Mouse (Mus musculus) stomach, embryonic 15.5 days (tissue): ENCODE measurements at regions not wholly inside any gene's neighbourhood (a gene's known extent, or its start where the extent isn't known, plus 50 kb on each side); places are given as distances from the start of the nearest gene placed in this dataset.
"Not testable (repeated sequence)": the region's sequence is repeated elsewhere in the genome, so short reads cannot be mapped to it uniquely, and the experiment has no call there.

Experiments used
- ATAC-seq: fragments of 200-750 bp; cut with Nextera tagmentation; 2 replicates; pipeline ENCODE4 v1.8.0; 2017; ENCODE audit warnings: low read depth, moderate number of reproducible peaks, moderate TSS enrichment; ENCODE audit not compliant: insufficient read depth, low FRiP score
- H3K27ac ChIP-seq: fragments of 300-500 bp; sonication (generic); 2 replicates; pipeline ENCODE4 v1.5.1; 2015; ENCODE audit warnings: mild to moderate bottlenecking, inconsistent platforms
- H3K27me3 ChIP-seq: fragments of 300-500 bp; sonication (generic); replicated peaks from 2 replicates; pipeline ENCODE4 v1.6.1; 2015; ENCODE audit warnings: inconsistent platforms
- H3K36me3 ChIP-seq: fragments of 300-500 bp; sonication (generic); 2 replicates; pipeline ENCODE4 v1.6.1; 2015; ENCODE audit warnings: inconsistent platforms
- H3K4me1 ChIP-seq: fragments of 300-500 bp; sonication (generic); 2 replicates; pipeline ENCODE4 v1.6.1; 2015; ENCODE audit warnings: inconsistent platforms
- H3K4me2 ChIP-seq: fragments of 300-500 bp; sonication (generic); 2 replicates; pipeline ENCODE4 v1.6.1; 2015; ENCODE audit warnings: mild to moderate bottlenecking, inconsistent platforms
- H3K4me3 ChIP-seq: fragments of 300-500 bp; sonication (generic); replicated peaks from 2 replicates; pipeline ENCODE4 v1.5.1; 2015; ENCODE audit warnings: inconsistent platforms
- H3K9ac ChIP-seq: fragments of 300-500 bp; sonication (generic); 2 replicates; pipeline ENCODE4 v1.6.1; 2015; ENCODE audit warnings: inconsistent platforms
- H3K9me3 ChIP-seq: fragments of 300-500 bp; sonication (generic); 2 replicates; pipeline ENCODE4 v1.6.1; 2016; ENCODE audit warnings: inconsistent platforms
- WGBS: fragments of 180-500 bp; shearing (Covaris S2); methylation state at CpG from one replicate; pipeline ENCODE4 v1.1.7; 2015; 5-methylcytosine and 5-hydroxymethylcytosine counted together

GRCm38 (mm10) chr14:53961426-53961825 is 292.5 kb downstream of the Dad1 start:
- ATAC-seq, H3K27me3 ChIP-seq, H3K4me2 ChIP-seq, H3K4me3 ChIP-seq, H3K4me1 ChIP-seq, H3K9ac ChIP-seq, H3K36me3 ChIP-seq, H3K27ac ChIP-seq, H3K9me3 ChIP-seq: not testable (repeated sequence)
- WGBS = 60% methylated on average over 10 of the region's 11 CpGs

GRCm38 (mm10) chr14:53960779-53961178 is 293.1 kb downstream of the Dad1 start:
- no peak for ATAC-seq
- Histone ChIP-seq H3K27me3 (no peaks in the 10 kb centered on the region), H3K9ac (no peak overlapping the region), H3K4me1 (no peaks in the 10 kb centered on the region), H3K4me3 (no peak overlapping the region), H3K4me2 (no peak overlapping the region), H3K27ac (no peak overlapping the region), H3K36me3 (no peaks in the 10 kb centered on the region), H3K9me3 (no peaks in the 10 kb centered on the region)
- 36% methylated on average over 7 of the region's 7 CpGs for WGBS

GRCm38 (mm10) chr14:53935791-53936231 is 318.1 kb downstream of the Dad1 start:
- H3K4me2 ChIP-seq, ATAC-seq, H3K9ac ChIP-seq, H3K9me3 ChIP-seq, H3K27me3 ChIP-seq, H3K36me3 ChIP-seq, H3K27ac ChIP-seq, H3K4me3 ChIP-seq, H3K4me1 ChIP-seq: not testable (repeated sequence)
- WGBS = 94% methylated on average over 29 of the region's 29 CpGs

GRCm38 (mm10) chr14:53935336-53935735 is 318.6 kb downstream of the Dad1 start:
- H3K4me1 ChIP-seq, H3K4me2 ChIP-seq, H3K9me3 ChIP-seq, H3K27me3 ChIP-seq, ATAC-seq, H3K4me3 ChIP-seq, H3K36me3 ChIP-seq, H3K27ac ChIP-seq, H3K9ac ChIP-seq: not testable (repeated sequence)
- 89% methylated on average over 10 of the region's 13 CpGs for WGBS

GRCm38 (mm10) chr14:53910871-53911270 is 343.0 kb downstream of the Dad1 start:
- Histone ChIP-seq H3K36me3 (no peaks in the 10 kb centered on the region), H3K27me3 (no peaks in the 10 kb centered on the region), H3K27ac (no peak overlapping the region), H3K4me3 (no peak overlapping the region), H3K9ac (no peak overlapping the region), H3K9me3 (no peaks in the 10 kb centered on the region), H3K4me1 (no peaks in the 10 kb centered on the region), H3K4me2 (no peak overlapping the region)
- 45% methylated on average over 1 of the region's 1 CpGs for WGBS
- no peak for ATAC-seq

DNA sequence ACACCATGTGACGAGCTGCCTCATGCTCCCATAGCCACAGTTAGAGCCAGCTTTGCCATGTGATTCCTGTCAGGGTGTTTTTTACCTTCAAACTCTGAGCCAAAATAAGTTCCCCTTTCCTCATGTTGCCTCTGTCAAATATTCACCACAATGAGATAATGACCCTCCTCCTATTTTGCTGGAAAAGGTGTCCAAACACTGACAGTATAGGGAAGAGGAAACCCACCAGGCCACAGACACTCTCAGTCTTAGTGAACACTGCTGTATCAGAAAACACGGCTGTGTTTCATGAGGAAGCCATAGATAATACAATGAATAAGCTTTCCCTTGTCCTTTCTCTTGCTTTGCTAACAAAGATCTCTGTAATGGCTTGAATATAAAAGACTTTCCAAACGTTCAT is 349.3 kb downstream of the Dad1 start:
- no peak overlapping the region for H3K27ac ChIP-seq
- H3K36me3 ChIP-seq = no peaks in the 10 kb centered on the region
- 50% methylated on average over 3 of the region's 3 CpGs for WGBS
- no peaks in the 10 kb centered on the region for H3K9me3 ChIP-seq
- H3K27me3 ChIP-seq = no peaks in the 10 kb centered on the region
- H3K4me3 ChIP-seq = no peak overlapping the region
- no peak for ATAC-seq
- no peak overlapping the region for H3K4me2 ChIP-seq
- H3K4me1 ChIP-seq = no peaks in the 10 kb centered on the region
- H3K9ac ChIP-seq = no peak overlapping the region

GRCm38 (mm10) chr14:53901103-53901502 is 352.8 kb downstream of the Dad1 start:
- ATAC-seq = no peak
- H3K9ac ChIP-seq = no peak overlapping the region
- H3K27me3 ChIP-seq = no peaks in the 10 kb centered on the region
- H3K4me1 ChIP-seq = no peaks in the 10 kb centered on the region
- H3K27ac ChIP-seq = no peak overlapping the region
- no peak overlapping the region for H3K4me2 ChIP-seq
- no peak overlapping the region for H3K4me3 ChIP-seq
- no peaks in the 10 kb centered on the region for H3K36me3 ChIP-seq
- H3K9me3 ChIP-seq = no peaks in the 10 kb centered on the region
- 52% methylated on average over 1 of the region's 1 CpGs for WGBS

- Histone ChIP-seq H3K36me3 (no peaks in the 10 kb centered on the region), H3K27ac (no peak overlapping the region), H3K4me3 (no peak overlapping the region), H3K4me2 (no peak overlapping the region), H3K9me3 (no peaks in the 10 kb centered on the region), H3K4me1 (no peaks in the 10 kb centered on the region), H3K9ac (no peak overlapping the region), H3K27me3 (no peaks in the 10 kb centered on the region)
- 10% methylated on average over 3 of the region's 3 CpGs for WGBS
- no peak for ATAC-seq
Measured at GRCm38 (mm10) chr14:53881304-53881703, 372.6 kb downstream of the Dad1 start.

GRCm38 (mm10) chr14:53876581-53876980 is 377.3 kb downstream of the Dad1 start:
- 66% methylated on average over 7 of the region's 7 CpGs for WGBS
- Histone ChIP-seq H3K4me1 (no peaks in the 10 kb centered on the region), H3K27me3 (no peaks in the 10 kb centered on the region), H3K4me2 (no peak overlapping the region), H3K9me3 (no peaks in the 10 kb centered on the region), H3K9ac (no peak overlapping the region), H3K4me3 (no peak overlapping the region), H3K27ac (no peak overlapping the region), H3K36me3 (no peaks in the 10 kb centered on the region)
- ATAC-seq = no peak

GRCm38 (mm10) chr14:53875736-53876135 is 378.2 kb downstream of the Dad1 start:
- no peak overlapping the region for H3K4me3 ChIP-seq
- H3K9me3 ChIP-seq = no peaks in the 10 kb centered on the region
- 61% methylated on average over 6 of the region's 6 CpGs for WGBS
- H3K4me2 ChIP-seq = no peak overlapping the region
- no peak for ATAC-seq
- H3K27me3 ChIP-seq = no peaks in the 10 kb centered on the region
- H3K9ac ChIP-seq = no peak overlapping the region
- no peaks in the 10 kb centered on the region for H3K4me1 ChIP-seq
- no peak overlapping the region for H3K27ac ChIP-seq
- H3K36me3 ChIP-seq = no peaks in the 10 kb centered on the region

DNA sequence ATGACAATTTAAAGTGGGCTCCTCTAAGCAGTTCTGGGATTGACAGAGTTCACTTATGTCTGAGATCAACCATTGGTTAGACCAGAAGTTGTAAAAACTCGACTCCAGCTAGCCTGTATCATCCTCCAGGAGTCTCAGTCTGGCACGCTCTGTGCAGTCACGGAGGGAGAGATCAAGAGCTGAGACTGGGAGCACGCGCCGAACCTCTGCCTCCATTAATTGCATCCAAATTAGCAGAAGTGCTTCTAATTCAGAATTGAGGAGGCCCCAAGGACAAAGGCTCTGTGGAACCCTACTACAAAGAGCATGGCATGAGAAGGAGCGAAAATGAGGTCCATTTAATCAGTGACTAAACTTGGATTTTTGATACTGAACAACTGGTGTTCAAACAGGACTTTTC is 406.9 kb downstream of the Dad1 start:
- WGBS = 78% methylated on average over 7 of the region's 7 CpGs
- H3K9ac ChIP-seq = no peak overlapping the region
- H3K27me3 ChIP-seq = no peaks in the 10 kb centered on the region
- H3K4me2 ChIP-seq = no peak overlapping the region
- no peak for ATAC-seq
- no peaks in the 10 kb centered on the region for H3K4me1 ChIP-seq
- no peak overlapping the region for H3K4me3 ChIP-seq
- H3K27ac ChIP-seq = no peak overlapping the region
- no peaks in the 10 kb centered on the region for H3K36me3 ChIP-seq
- no peaks in the 10 kb centered on the region for H3K9me3 ChIP-seq

- Histone ChIP-seq H3K36me3 (no peaks in the 10 kb centered on the region), H3K9me3 (no peaks in the 10 kb centered on the region), H3K4me1 (no peaks in the 10 kb centered on the region), H3K27ac (no peak overlapping the region), H3K4me2 (no peak overlapping the region), H3K27me3 (no peaks in the 10 kb centered on the region), H3K4me3 (no peak overlapping the region), H3K9ac (no peak overlapping the region)
- no peak for ATAC-seq
- 83% methylated on average over 9 of the region's 9 CpGs for WGBS
Measured at GRCm38 (mm10) chr14:53845646-53846045, 408.3 kb downstream of the Dad1 start.

GRCm38 (mm10) chr14:53832553-53832952 is 421.4 kb downstream of the Dad1 start:
- no peaks in the 10 kb centered on the region for H3K9me3 ChIP-seq
- H3K4me1 ChIP-seq = no peaks in the 10 kb centered on the region
- H3K9ac ChIP-seq = no peak overlapping the region
- no peaks in the 10 kb centered on the region for H3K27me3 ChIP-seq
- no peak overlapping the region for H3K4me2 ChIP-seq
- 86% methylated on average over 3 of the region's 3 CpGs for WGBS
- H3K4me3 ChIP-seq = no peak overlapping the region
- no peak for ATAC-seq
- no peaks in the 10 kb centered on the region for H3K36me3 ChIP-seq
- H3K27ac ChIP-seq = no peak overlapping the region
